Mouse (Mus musculus): ENCODE measurements at regions not wholly inside any gene's neighbourhood (a gene's known extent, or its start where the extent isn't known, plus 50 kb on each side); places are given as distances from the start of the nearest gene placed in this dataset.
"Not testable (repeated sequence)": the region's sequence is repeated elsewhere in the genome, so short reads cannot be mapped to it uniquely, and the experiment has no call there.

GRCm38 (mm10) chr10:117502731-117503130 is 122.9 kb upstream of the Cpsf6 start:
- H3K4me2 ChIP-seq (ENCODE audit: low read depth, low read length) = no peak overlapping the region
- H3K9me3 ChIP-seq (ENCODE audit: control insufficient read depth, low read length) = no peaks in the 10 kb centered on the region
- no peak overlapping the region for H3K9ac ChIP-seq (ENCODE audit: low read depth, low read length)
- H3K4me1 ChIP-seq (ENCODE audit: control insufficient read depth, insufficient read depth, low read length) = 0 out of 2 replicates have a peak, but pooled peaks cover 3% of the 10 kb centered on the region
- H3K27ac ChIP-seq (ENCODE audit: low read length) = no peak overlapping the region
- no peak for ATAC-seq
- no peak overlapping the region for H3K4me3 ChIP-seq (ENCODE audit: low read length)
- H3K27me3 ChIP-seq (replicated peaks; ENCODE audit: control insufficient read depth, insufficient read depth, low read length) = no peaks in the 10 kb centered on the region
- no peaks in the 10 kb centered on the region for H3K36me3 ChIP-seq (ENCODE audit: control insufficient read depth, insufficient read depth, low read length)
- 89% methylated on average over 9 of the region's 9 CpGs for WGBS

DNA sequence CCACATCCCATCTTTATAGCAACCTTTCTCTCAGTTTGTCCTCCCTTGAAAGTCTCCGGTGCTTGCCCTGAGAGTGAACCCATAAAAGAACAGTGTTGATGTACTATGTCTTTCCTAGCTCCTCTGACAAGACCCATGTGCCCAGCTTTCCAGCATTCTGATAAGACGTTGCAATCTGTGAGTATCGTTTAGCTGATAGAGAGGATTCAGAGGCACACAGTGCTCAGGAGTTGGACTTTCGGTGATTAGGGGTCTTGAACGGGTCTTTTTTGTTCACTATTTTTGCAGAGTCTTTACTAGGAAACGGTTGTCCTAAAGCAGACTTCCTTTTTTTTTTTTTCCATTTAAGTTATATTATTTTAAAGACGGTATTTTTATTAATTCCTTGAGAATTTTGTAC is 122.3 kb upstream of the Cpsf6 start:
- H3K27ac ChIP-seq (ENCODE audit: low read length) = no peak overlapping the region
- ATAC-seq = no peak
- no peak overlapping the region for H3K4me2 ChIP-seq (ENCODE audit: low read depth, low read length)
- no peaks in the 10 kb centered on the region for H3K9me3 ChIP-seq (ENCODE audit: control insufficient read depth, low read length)
- 0 out of 2 replicates have a peak, but pooled peaks cover 3% of the 10 kb centered on the region for H3K4me1 ChIP-seq (ENCODE audit: control insufficient read depth, insufficient read depth, low read length)
- WGBS = 73% methylated on average over 7 of the region's 7 CpGs
- no peak overlapping the region for H3K4me3 ChIP-seq (ENCODE audit: low read length)
- no peak overlapping the region for H3K9ac ChIP-seq (ENCODE audit: low read depth, low read length)
- H3K36me3 ChIP-seq (ENCODE audit: control insufficient read depth, insufficient read depth, low read length) = no peaks in the 10 kb centered on the region
- no peaks in the 10 kb centered on the region for H3K27me3 ChIP-seq (replicated peaks; ENCODE audit: control insufficient read depth, insufficient read depth, low read length)

- H3K4me2 ChIP-seq (ENCODE audit: low read depth, low read length) = no peak overlapping the region
- ATAC-seq = no peak
- H3K4me3 ChIP-seq (ENCODE audit: low read length) = no peak overlapping the region
- 0 out of 2 replicates have a peak, but pooled peaks cover 3% of the 10 kb centered on the region for H3K4me1 ChIP-seq (ENCODE audit: control insufficient read depth, insufficient read depth, low read length)
- no peaks in the 10 kb centered on the region for H3K27me3 ChIP-seq (replicated peaks; ENCODE audit: control insufficient read depth, insufficient read depth, low read length)
- H3K9me3 ChIP-seq (ENCODE audit: control insufficient read depth, low read length) = no peaks in the 10 kb centered on the region
- H3K36me3 ChIP-seq (ENCODE audit: control insufficient read depth, insufficient read depth, low read length) = no peaks in the 10 kb centered on the region
- no peak overlapping the region for H3K9ac ChIP-seq (ENCODE audit: low read depth, low read length)
- H3K27ac ChIP-seq (ENCODE audit: low read length) = no peak overlapping the region
- 89% methylated on average over 1 of the region's 1 CpGs for WGBS
Measured at GRCm38 (mm10) chr10:117501426-117501825, 121.6 kb upstream of the Cpsf6 start.

DNA sequence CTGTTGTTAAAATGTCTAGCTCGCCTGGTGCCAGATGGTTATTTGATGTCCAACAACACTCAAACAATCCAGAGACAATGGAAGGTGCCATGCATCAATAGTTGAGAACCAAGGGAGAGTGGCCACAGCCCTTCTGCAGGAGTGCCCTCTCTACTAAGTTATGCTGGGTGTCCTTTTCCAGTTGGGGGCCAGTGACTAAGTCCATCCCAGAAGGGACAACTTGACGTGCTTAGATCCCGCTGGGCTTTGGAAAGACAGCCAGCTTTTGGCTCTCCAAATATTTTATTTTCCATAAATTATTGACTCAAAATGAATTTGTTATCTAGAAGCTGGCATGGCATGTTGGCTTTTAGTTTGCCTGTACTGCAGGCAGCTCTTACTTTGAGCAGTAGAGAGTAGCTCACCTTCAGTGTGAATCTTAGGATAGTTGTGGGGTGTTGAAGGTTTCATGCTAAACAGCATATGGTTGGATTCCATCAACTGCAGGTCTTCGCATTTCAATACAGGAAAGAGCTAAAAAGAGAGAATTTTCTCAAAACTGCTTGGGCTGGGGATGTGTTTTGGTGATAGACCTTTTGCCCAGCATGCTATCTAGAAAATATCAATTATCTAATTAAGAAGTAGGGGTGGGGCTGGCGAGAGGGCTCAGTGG is 120.8 kb upstream of the Cpsf6 start:
- Histone ChIP-seq H3K4me2 (ENCODE audit: low read depth, low read length) (no peak overlapping the region), H3K4me1 (ENCODE audit: control insufficient read depth, insufficient read depth, low read length) (0 out of 2 replicates have a peak, but pooled peaks cover 3% of the 10 kb centered on the region), H3K36me3 (ENCODE audit: control insufficient read depth, insufficient read depth, low read length) (no peaks in the 10 kb centered on the region), H3K4me3 (ENCODE audit: low read length) (no peak overlapping the region), H3K27ac (ENCODE audit: low read length) (no peak overlapping the region), H3K9ac (ENCODE audit: low read depth, low read length) (no peak overlapping the region), H3K27me3 (replicated peaks; ENCODE audit: control insufficient read depth, insufficient read depth, low read length) (no peaks in the 10 kb centered on the region), H3K9me3 (ENCODE audit: control insufficient read depth, low read length) (no peaks in the 10 kb centered on the region)
- ATAC-seq = no peak
- WGBS = 89% methylated on average over 5 of the region's 5 CpGs

- no peak for ATAC-seq
- Histone ChIP-seq H3K4me2 (ENCODE audit: low read depth, low read length) (no peak overlapping the region), H3K36me3 (ENCODE audit: control insufficient read depth, insufficient read depth, low read length) (no peaks in the 10 kb centered on the region), H3K9me3 (ENCODE audit: control insufficient read depth, low read length) (no peaks in the 10 kb centered on the region), H3K4me3 (ENCODE audit: low read length) (no peak overlapping the region), H3K27ac (ENCODE audit: low read length) (no peak overlapping the region), H3K27me3 (replicated peaks; ENCODE audit: control insufficient read depth, insufficient read depth, low read length) (no peaks in the 10 kb centered on the region), H3K4me1 (ENCODE audit: control insufficient read depth, insufficient read depth, low read length) (0 out of 2 replicates have a peak, but pooled peaks cover 3% of the 10 kb centered on the region), H3K9ac (ENCODE audit: low read depth, low read length) (no peak overlapping the region)
- 79% methylated on average over 6 of the region's 6 CpGs for WGBS
Measured at GRCm38 (mm10) chr10:117499864-117500453, 120.1 kb upstream of the Cpsf6 start.

DNA sequence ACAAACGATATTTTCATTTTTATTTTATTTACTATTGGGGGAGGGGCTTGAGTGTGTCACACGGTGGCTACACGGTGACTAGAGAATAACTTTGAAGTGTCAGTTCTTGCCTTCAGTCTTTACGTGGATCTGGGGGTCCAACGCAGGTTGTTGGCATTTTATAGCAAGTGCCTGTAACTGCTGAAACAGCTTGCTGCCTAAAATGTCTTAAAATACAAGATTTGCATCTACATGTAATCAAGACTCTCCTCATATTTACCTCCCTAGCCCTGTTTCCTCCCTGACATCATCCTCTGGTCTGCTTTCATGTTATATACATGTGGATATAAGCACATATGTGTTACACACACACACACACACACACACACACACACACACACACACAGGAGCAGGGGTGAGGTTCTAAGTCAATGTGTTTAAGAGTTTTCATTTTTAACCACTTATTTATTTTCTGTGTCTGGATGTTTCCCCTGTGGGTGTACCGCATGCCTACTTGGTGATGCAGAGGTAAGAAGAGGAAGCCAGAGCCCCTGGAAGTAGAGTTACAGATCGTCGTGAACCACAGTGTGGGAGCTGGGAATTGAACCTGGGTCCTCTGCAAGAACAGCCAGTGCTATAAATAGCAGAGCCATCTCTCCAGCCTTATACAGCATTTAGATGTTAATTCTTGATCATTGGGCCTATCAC is 119.5 kb upstream of the Cpsf6 start:
- WGBS = 84% methylated on average over 8 of the region's 8 CpGs
- no peaks in the 10 kb centered on the region for H3K9me3 ChIP-seq (ENCODE audit: control insufficient read depth, low read length)
- H3K9ac ChIP-seq (ENCODE audit: low read depth, low read length) = no peak overlapping the region
- no peaks in the 10 kb centered on the region for H3K36me3 ChIP-seq (ENCODE audit: control insufficient read depth, insufficient read depth, low read length)
- ATAC-seq = no peak
- no peak overlapping the region for H3K4me3 ChIP-seq (ENCODE audit: low read length)
- H3K27ac ChIP-seq (ENCODE audit: low read length) = no peak overlapping the region
- no peaks in the 10 kb centered on the region for H3K27me3 ChIP-seq (replicated peaks; ENCODE audit: control insufficient read depth, insufficient read depth, low read length)
- no peak overlapping the region for H3K4me2 ChIP-seq (ENCODE audit: low read depth, low read length)
- 0 out of 2 replicates have a peak, but pooled peaks cover 5% of the 10 kb centered on the region for H3K4me1 ChIP-seq (ENCODE audit: control insufficient read depth, insufficient read depth, low read length)

DNA sequence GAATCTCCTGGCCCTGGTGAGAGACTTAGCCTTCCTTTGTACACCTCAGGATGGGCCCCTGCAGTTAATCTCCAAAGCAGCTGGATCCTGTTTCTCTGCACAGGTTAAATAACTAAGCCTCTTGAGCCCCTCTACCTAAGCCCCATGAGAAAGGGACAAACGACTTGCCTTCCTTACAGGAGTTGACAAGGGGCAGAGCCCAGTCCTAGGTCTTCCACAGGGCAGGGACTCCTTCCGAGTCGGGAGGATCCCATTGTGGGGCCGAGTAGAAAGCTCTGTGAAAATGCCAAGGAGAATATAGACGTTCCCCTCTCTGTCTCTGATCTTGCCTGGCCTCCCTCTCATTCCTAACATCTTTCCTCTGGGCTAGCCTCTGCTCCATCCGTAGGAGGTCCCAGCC is 118.7 kb upstream of the Cpsf6 start:
- no peak overlapping the region for H3K9ac ChIP-seq (ENCODE audit: low read depth, low read length)
- H3K4me1 ChIP-seq (ENCODE audit: control insufficient read depth, insufficient read depth, low read length) = 0 out of 2 replicates have a peak, but pooled peaks cover 5% of the 10 kb centered on the region
- H3K27ac ChIP-seq (ENCODE audit: low read length) = no peak overlapping the region
- H3K36me3 ChIP-seq (ENCODE audit: control insufficient read depth, insufficient read depth, low read length) = no peaks in the 10 kb centered on the region
- 61% methylated on average over 6 of the region's 6 CpGs for WGBS
- no peaks in the 10 kb centered on the region for H3K27me3 ChIP-seq (replicated peaks; ENCODE audit: control insufficient read depth, insufficient read depth, low read length)
- no peak overlapping the region for H3K4me2 ChIP-seq (ENCODE audit: low read depth, low read length)
- H3K4me3 ChIP-seq (ENCODE audit: low read length) = no peak overlapping the region
- no peak for ATAC-seq
- H3K9me3 ChIP-seq (ENCODE audit: control insufficient read depth, low read length) = no peaks in the 10 kb centered on the region

- Histone ChIP-seq H3K27ac (ENCODE audit: low read length) (no peak overlapping the region), H3K4me1 (ENCODE audit: control insufficient read depth, insufficient read depth, low read length) (0 out of 2 replicates have a peak, but pooled peaks cover 5% of the 10 kb centered on the region), H3K36me3 (ENCODE audit: control insufficient read depth, insufficient read depth, low read length) (no peaks in the 10 kb centered on the region), H3K27me3 (replicated peaks; ENCODE audit: control insufficient read depth, insufficient read depth, low read length) (no peaks in the 10 kb centered on the region), H3K9me3 (ENCODE audit: control insufficient read depth, low read length) (no peaks in the 10 kb centered on the region), H3K4me3 (ENCODE audit: low read length) (no peak overlapping the region), H3K4me2 (ENCODE audit: low read depth, low read length) (no peak overlapping the region), H3K9ac (ENCODE audit: low read depth, low read length) (no peak overlapping the region)
- no peak; the same call in 1 of the 2 replicates for ATAC-seq
- 69% methylated on average over 16 of the region's 16 CpGs for WGBS
Measured at GRCm38 (mm10) chr10:117497565-117498256, 117.9 kb upstream of the Cpsf6 start.

DNA sequence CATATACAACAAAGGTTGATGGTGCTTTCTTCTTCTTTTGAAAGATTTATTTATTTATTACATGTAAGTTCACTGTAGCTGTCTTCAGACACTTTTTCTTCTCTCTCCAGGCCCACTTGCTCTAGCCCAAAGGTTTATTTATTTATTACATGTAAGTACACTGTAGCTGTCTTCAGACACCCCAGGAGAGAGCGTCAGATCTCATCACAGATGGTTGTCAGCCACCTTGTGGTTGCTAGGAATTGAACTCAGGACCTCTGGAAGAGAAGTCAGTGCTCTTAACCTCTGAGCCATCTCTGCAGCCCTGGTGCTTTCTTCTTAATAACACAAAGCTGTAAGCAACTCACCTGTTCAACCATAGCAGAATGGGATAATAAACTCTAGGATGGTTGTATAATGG is 117.3 kb upstream of the Cpsf6 start:
- ATAC-seq; H3K9me3 ChIP-seq (ENCODE audit: control insufficient read depth, low read length); H3K27ac ChIP-seq (ENCODE audit: low read length); H3K36me3 ChIP-seq (ENCODE audit: control insufficient read depth, insufficient read depth, low read length); H3K27me3 ChIP-seq (replicated peaks; ENCODE audit: control insufficient read depth, insufficient read depth, low read length); H3K4me3 ChIP-seq (ENCODE audit: low read length); H3K4me2 ChIP-seq (ENCODE audit: low read depth, low read length); H3K4me1 ChIP-seq (ENCODE audit: control insufficient read depth, insufficient read depth, low read length); H3K9ac ChIP-seq (ENCODE audit: low read depth, low read length): not testable (repeated sequence)
- 75% methylated on average over 1 of the region's 1 CpGs for WGBS

All from intestine, embryonic 16.5 days (tissue).